Mouse (Mus musculus): Measurements from ENCODE around the gene Kcnc3. TPM values are rescaled to one million over a fixed set of nuclear protein-coding genes. Genes with fewer than 3 reads are reported as not detected.

Gene Kcnc3
- polyA plus RNA-seq, 1 experiment from 2014 or later: 0.17 TPM

- Histone ChIP-seq H3K36me3 (no peaks in the 10 kb centered on the region), H3K9ac (no peak overlapping the region), H3K9me3 (replicated peaks) (no peaks in the 10 kb centered on the region), H3K4me2 (no peak overlapping the region), H3K27me3 (peaks cover 41% of the 10 kb centered on the region), H3K4me1 (peaks cover 5% of the 10 kb centered on the region; the same call in 1 of the 2 replicates), H3K27ac (no peak overlapping the region), H3K4me3 (replicated peaks) (no peak overlapping the region)
- 78% methylated on average over 14 of the region's 14 CpGs for WGBS
- no peak for ATAC-seq (replicated peaks; ENCODE audit: low FRiP score)
Observed at GRCm38 (mm10) chr7:44615987-44616386, 25.5 kb downstream of the Kcnc3 start.

DNA sequence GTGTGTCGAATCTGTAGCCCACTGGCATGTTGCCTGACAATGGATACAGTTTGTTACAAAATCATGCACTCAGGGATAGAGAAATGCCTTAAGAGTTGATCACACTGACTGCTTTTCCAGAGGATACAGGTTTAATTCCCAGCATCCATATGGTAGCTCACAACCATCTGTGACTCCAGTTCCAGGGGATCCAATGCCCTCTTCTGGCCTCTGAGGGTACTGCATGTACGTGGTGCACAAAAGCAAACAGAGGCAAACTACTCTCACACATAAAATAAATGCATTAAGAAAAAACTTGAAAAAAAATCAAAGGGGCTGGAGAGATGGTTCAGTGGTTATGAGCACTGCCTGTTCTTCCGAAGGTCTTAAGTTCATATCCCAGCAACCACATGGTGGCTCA is 26.6 kb downstream of the Kcnc3 start:
- peaks cover 38% of the 10 kb centered on the region for H3K27me3 ChIP-seq
- no peak overlapping the region for H3K9ac ChIP-seq
- no peak overlapping the region for H3K4me3 ChIP-seq (replicated peaks)
- H3K27ac ChIP-seq: no peak overlapping the region
- no peaks in the 10 kb centered on the region for H3K36me3 ChIP-seq
- peaks cover 5% of the 10 kb centered on the region; the same call in 1 of the 2 replicates for H3K4me1 ChIP-seq
- H3K9me3 ChIP-seq (replicated peaks): no peaks in the 10 kb centered on the region
- WGBS: 70% methylated on average over 3 of the region's 3 CpGs
- H3K4me2 ChIP-seq: no peak overlapping the region
- ATAC-seq (replicated peaks; ENCODE audit: low FRiP score): no peak

DNA sequence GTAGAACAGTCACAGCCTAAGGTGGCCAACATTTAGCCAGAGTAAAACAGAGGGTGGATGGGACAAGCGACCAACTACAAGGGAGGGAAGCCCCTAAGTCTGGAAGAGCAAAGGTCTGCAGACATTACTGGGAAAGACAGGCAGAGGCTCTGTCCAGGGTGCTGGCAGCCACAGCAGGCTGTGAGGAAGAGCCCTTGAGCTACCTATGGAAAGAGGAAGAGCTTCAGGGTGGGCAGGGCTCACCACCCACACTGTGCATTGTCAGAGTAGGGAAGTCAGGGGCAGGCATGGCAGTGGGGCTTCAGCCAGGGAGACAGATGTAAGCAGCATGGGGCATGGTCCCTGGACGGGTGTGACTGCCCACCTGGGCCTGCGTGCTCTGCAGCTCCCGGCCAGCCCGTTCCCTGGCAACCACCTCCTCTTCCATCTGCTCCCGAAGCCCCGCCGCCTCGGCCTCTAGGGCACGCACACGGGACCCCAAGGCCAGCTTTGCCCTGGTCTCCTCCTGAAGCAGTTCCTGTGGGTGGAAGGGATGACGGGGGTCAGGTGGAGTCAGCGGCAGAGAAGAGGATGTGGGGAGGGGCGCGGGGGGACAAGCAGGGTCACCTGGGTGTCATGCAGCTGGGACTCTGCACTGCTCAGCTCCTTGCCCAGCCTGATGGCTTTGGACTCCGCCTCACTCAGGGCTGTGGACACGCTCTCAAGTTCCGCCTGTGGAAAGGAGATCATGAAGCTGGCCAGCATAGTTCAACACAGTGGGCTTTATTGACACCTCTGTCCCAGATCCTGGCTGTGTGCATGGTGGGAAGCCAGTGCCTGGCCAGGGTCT is 33.5 kb downstream of the Kcnc3 start:
- Histone ChIP-seq H3K4me2 (no peak overlapping the region), H3K4me1 (no peaks in the 10 kb centered on the region; the same call in 1 of the 2 replicates), H3K27me3 (no peaks in the 10 kb centered on the region), H3K9ac (no peak overlapping the region), H3K36me3 (no peaks in the 10 kb centered on the region), H3K27ac (no peak overlapping the region), H3K9me3 (replicated peaks) (no peaks in the 10 kb centered on the region; the same call in 1 of the 2 replicates), H3K4me3 (replicated peaks) (no peak overlapping the region)
- WGBS: 42% methylated on average over 18 of the region's 18 CpGs
- no peak for ATAC-seq (replicated peaks; ENCODE audit: low FRiP score)

GRCm38 (mm10) chr7:44624543-44624826 is 34.0 kb downstream of the Kcnc3 start:
- no peaks in the 10 kb centered on the region; the same call in 1 of the 2 replicates for H3K4me1 ChIP-seq
- WGBS: 70% methylated on average over 3 of the region's 3 CpGs
- no peak for ATAC-seq (replicated peaks; ENCODE audit: low FRiP score)

DNA sequence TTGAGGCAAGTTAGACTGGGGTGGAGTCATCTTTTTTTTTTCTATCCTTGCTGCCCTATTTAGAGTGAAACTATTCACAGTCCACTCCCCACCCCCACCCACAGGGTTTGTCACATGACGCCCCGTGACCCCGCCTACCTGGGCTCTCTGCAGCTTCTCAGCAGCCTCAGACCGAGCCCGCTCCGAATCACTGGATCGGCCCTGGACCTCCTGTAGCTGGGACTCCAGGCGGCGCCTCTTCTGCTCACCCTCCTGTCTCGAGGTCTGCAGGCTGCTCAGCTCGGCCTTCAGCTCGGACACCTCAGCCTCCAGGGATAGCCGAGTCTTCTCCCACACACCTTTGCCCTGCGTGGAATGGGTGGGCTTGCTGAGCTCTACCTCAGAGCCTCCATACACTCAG is 34.4 kb downstream of the Kcnc3 start:
- Histone ChIP-seq H3K36me3 (no peaks in the 10 kb centered on the region), H3K4me2 (no peak overlapping the region), H3K9me3 (replicated peaks) (no peaks in the 10 kb centered on the region; the same call in 1 of the 2 replicates), H3K27ac (no peak overlapping the region), H3K9ac (no peak overlapping the region), H3K4me1 (no peaks in the 10 kb centered on the region; the same call in 1 of the 2 replicates), H3K27me3 (no peaks in the 10 kb centered on the region), H3K4me3 (replicated peaks) (no peak overlapping the region)
- WGBS: 72% methylated on average over 14 of the region's 14 CpGs
- no peak for ATAC-seq (replicated peaks; ENCODE audit: low FRiP score)

More at GRCm38 (mm10) chr7:44624543-44624826, 34.0 kb downstream of the Kcnc3 start:
- no peaks in the 10 kb centered on the region for H3K27me3 ChIP-seq
- no peak overlapping the region for H3K27ac ChIP-seq
- H3K4me2 ChIP-seq: no peak overlapping the region
- H3K4me3 ChIP-seq (replicated peaks): no peak overlapping the region
- H3K9ac ChIP-seq: no peak overlapping the region
- H3K9me3 ChIP-seq (replicated peaks): no peaks in the 10 kb centered on the region; the same call in 1 of the 2 replicates
- H3K36me3 ChIP-seq: no peaks in the 10 kb centered on the region

DNA sequence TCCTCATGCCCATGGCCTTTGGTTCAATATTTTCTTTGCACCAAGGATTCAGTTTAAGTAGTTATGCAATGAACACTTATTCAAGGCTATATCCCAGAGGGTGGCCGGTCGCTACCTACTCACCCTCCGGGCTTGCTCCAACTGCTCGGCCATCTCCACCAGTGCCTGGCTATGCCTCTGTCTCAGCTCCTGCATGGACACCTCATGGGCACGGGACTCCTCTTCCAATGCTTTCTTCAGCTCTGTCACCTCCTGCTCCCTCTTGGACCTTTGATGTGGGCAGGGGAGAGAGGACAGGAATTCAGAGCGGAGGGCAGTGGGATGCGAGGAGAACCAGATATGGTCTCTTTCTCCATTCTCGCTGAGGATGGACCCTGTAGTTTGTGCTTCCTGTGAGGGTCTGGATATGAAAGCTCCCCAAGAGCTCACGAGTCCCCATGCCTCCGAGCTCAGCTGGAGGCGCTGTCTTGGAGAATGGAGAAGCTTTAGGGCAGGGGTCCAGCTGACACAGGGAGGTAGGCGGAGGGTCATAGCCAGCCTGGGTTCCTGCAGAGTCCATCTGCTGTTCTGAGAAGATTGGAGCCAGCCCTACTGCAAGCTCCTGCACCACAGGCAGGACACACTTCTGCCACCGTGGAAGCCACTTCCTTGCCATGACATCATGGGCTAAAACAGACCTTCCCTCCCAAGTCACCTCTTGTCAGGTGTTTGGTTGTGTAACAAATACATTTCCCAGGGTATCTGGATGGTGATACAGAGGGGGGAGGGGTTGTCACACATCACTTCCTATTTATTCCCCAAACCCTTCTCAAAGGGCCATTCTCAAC is 35.0 kb downstream of the Kcnc3 start:
- Histone ChIP-seq H3K27ac (no peak overlapping the region), H3K4me1 (no peaks in the 10 kb centered on the region; the same call in 1 of the 2 replicates), H3K27me3 (no peaks in the 10 kb centered on the region), H3K4me2 (no peak overlapping the region), H3K9me3 (replicated peaks) (no peaks in the 10 kb centered on the region; the same call in 1 of the 2 replicates), H3K36me3 (no peaks in the 10 kb centered on the region), H3K9ac (no peak overlapping the region), H3K4me3 (replicated peaks) (no peak overlapping the region)
- ATAC-seq (replicated peaks; ENCODE audit: low FRiP score): no peak
- WGBS: 88% methylated on average over 13 of the region's 13 CpGs

DNA sequence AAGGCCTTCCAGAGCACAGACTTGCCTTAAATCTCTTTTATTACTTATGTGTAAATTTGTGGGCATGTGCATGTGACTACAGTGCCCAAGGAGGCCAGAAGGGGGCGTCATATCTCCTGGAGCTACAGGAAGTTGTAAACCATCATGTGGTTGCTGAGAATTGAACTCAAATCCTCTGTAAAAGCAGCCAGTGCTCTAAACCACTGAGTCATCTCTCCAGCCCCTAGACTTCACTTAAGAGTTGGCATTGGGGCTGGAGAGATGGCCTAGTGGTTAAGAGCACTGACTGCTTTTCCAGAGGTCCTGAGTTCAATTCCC is 35.6 kb downstream of the Kcnc3 start:
- H3K27me3 ChIP-seq: no peaks in the 10 kb centered on the region
- WGBS: 61% methylated on average over 1 of the region's 1 CpGs
- no peaks in the 10 kb centered on the region for H3K36me3 ChIP-seq
- no peaks in the 10 kb centered on the region; the same call in 1 of the 2 replicates for H3K9me3 ChIP-seq (replicated peaks)
- no peak overlapping the region for H3K9ac ChIP-seq
- H3K27ac ChIP-seq: no peak overlapping the region
- no peak overlapping the region for H3K4me3 ChIP-seq (replicated peaks)
- no peak for ATAC-seq (replicated peaks; ENCODE audit: low FRiP score)
- no peak overlapping the region for H3K4me2 ChIP-seq
- H3K4me1 ChIP-seq: no peaks in the 10 kb centered on the region; the same call in 1 of the 2 replicates

DNA sequence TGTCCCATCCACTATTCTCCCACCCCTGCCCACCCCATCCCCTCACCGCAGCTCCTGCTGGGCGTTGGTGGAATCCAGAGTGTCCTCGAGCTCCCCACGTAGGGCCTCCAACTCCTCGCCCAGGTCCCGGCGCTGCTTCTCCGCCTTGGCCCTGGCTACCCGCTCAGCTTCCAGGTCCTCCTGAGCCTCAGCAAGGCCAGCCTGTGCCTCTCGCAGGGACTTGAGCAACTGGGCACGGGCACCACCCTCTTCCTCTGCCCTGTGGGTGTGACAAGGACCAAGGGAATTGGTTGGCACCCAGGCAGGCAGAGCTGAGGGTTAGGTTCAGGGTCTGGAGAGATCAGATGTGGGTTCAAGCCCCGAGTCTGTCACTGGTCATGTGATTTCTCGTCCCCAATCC is 36.5 kb downstream of the Kcnc3 start:
- no peak overlapping the region for H3K4me2 ChIP-seq
- ATAC-seq (replicated peaks; ENCODE audit: low FRiP score): no peak
- H3K9me3 ChIP-seq (replicated peaks): no peaks in the 10 kb centered on the region; the same call in 1 of the 2 replicates
- no peak overlapping the region for H3K27ac ChIP-seq
- H3K27me3 ChIP-seq: no peaks in the 10 kb centered on the region
- H3K4me3 ChIP-seq (replicated peaks): no peak overlapping the region
- no peak overlapping the region for H3K9ac ChIP-seq
- H3K36me3 ChIP-seq: no peaks in the 10 kb centered on the region
- WGBS: 82% methylated on average over 13 of the region's 13 CpGs
- no peaks in the 10 kb centered on the region; the same call in 1 of the 2 replicates for H3K4me1 ChIP-seq

DNA sequence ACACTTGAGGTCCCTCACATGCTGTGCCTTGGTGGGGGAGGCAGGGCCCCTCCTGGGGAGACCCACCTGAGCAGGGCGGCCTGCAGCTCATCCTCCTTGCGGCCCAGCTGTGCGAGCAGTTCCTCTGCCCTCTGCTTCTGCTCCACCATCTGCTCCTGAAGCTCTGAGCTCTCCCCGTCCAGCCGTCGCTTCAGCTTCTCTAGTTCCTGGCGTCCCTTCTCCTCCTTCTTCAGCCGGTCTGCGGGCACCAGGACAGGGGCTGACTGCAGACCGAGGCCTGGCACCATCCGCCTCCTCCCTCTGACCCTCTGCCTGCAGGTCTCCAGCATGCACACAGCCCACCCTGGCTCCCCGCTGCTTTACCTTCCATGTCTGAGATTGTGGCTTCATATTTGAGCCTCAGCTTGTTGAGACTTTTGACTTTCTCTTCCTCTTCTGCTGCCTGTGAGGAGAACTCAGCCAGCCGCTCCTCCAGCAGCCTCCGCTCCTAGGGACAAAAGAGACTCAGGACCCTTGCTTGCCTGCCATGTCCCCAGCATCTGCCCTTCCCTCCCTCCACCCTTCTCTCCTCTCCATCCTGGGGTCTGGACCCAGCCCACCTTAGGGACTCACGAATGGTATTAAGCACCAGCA is 38.1 kb downstream of the Kcnc3 start:
- no peak for ATAC-seq (replicated peaks; ENCODE audit: low FRiP score)
- no peak overlapping the region for H3K27ac ChIP-seq
- 88% methylated on average over 15 of the region's 15 CpGs for WGBS
- H3K9ac ChIP-seq: no peak overlapping the region
- H3K36me3 ChIP-seq: no peaks in the 10 kb centered on the region
- H3K9me3 ChIP-seq (replicated peaks): no peaks in the 10 kb centered on the region
- H3K4me3 ChIP-seq (replicated peaks): no peak overlapping the region
- H3K4me1 ChIP-seq: no peaks in the 10 kb centered on the region; the same call in 1 of the 2 replicates
- peaks cover 12% of the 10 kb centered on the region for H3K27me3 ChIP-seq
- no peak overlapping the region for H3K4me2 ChIP-seq

- no peaks in the 10 kb centered on the region for H3K4me1 ChIP-seq
- no peak overlapping the region for H3K27ac ChIP-seq
- no peaks in the 10 kb centered on the region for H3K9me3 ChIP-seq (replicated peaks)
- ATAC-seq (replicated peaks; ENCODE audit: low FRiP score): no peak
- WGBS: 74% methylated on average over 13 of the region's 13 CpGs
- no peak overlapping the region for H3K9ac ChIP-seq
- peaks cover 22% of the 10 kb centered on the region for H3K27me3 ChIP-seq
- H3K4me2 ChIP-seq: no peak overlapping the region
- no peaks in the 10 kb centered on the region for H3K36me3 ChIP-seq
- H3K4me3 ChIP-seq (replicated peaks): no peak overlapping the region
Observed at GRCm38 (mm10) chr7:44630437-44630836, 40.0 kb downstream of the Kcnc3 start.

GRCm38 (mm10) chr7:44632676-44633075 is 42.2 kb downstream of the Kcnc3 start:
- Histone ChIP-seq H3K9ac (no peak overlapping the region), H3K4me1 (no peaks in the 10 kb centered on the region), H3K4me3 (replicated peaks) (no peak overlapping the region), H3K4me2 (no peak overlapping the region), H3K36me3 (no peaks in the 10 kb centered on the region), H3K9me3 (replicated peaks) (no peaks in the 10 kb centered on the region), H3K27me3 (peaks cover 32% of the 10 kb centered on the region), H3K27ac (no peak overlapping the region)
- 22% methylated on average over 13 of the region's 13 CpGs for WGBS
- ATAC-seq (replicated peaks; ENCODE audit: low FRiP score): no peak

GRCm38 (mm10) chr7:44633407-44633806 is 42.9 kb downstream of the Kcnc3 start:
- WGBS: 21% methylated on average over 15 of the region's 15 CpGs
- no peak for ATAC-seq (replicated peaks; ENCODE audit: low FRiP score)
- H3K4me1 ChIP-seq: no peaks in the 10 kb centered on the region
- H3K9me3 ChIP-seq (replicated peaks): no peaks in the 10 kb centered on the region
- H3K4me2 ChIP-seq: no peak overlapping the region
- H3K27me3 ChIP-seq: peaks cover 39% of the 10 kb centered on the region
- H3K36me3 ChIP-seq: no peaks in the 10 kb centered on the region
- no peak overlapping the region for H3K27ac ChIP-seq
- H3K4me3 ChIP-seq (replicated peaks): no peak overlapping the region
- no peak overlapping the region for H3K9ac ChIP-seq
